Mouse (Mus musculus) liver, embryonic 14.5 days (tissue): ENCODE data around the gene Enox1. TPM values are rescaled to one million over a fixed set of nuclear protein-coding genes. Genes with fewer than 3 reads are reported as not detected.

Experiments
- ATAC-seq: fragments of 200-750 bp; cut with Nextera tagmentation; 2 replicates; pipeline ENCODE4 v1.8.0; 2017; ENCODE audit warnings: moderate number of reproducible peaks, mild to moderate bottlenecking, moderate library complexity; ENCODE audit not compliant: insufficient read depth
- DNase-seq, 3 experiments: peaks; one replicate each; pipeline ENCODE4 v3.0.0-alpha.2; 2012 to 2013; ENCODE audit warnings: low read depth in 3 of 3, low spot score in 3 of 3
- H3K27ac ChIP-seq: fragments of 300-500 bp; sonication (generic); 2 replicates; pipeline ENCODE4 v1.5.1; 2014; ENCODE audit warnings: moderate library complexity, mild to moderate bottlenecking, control low read depth, inconsistent platforms
- H3K27me3 ChIP-seq: fragments of 300-500 bp; sonication (generic); 2 replicates; pipeline ENCODE4 v1.6.1; 2014; ENCODE audit warnings: mild to moderate bottlenecking, low read length, moderate library complexity; ENCODE audit not compliant: control insufficient read depth, insufficient read depth
- H3K36me3 ChIP-seq: fragments of 300-500 bp; sonication (generic); replicated peaks from 2 replicates; pipeline ENCODE4 v1.6.1; 2014; ENCODE audit warnings: low read depth; ENCODE audit not compliant: control insufficient read depth, insufficient read depth
- H3K4me1 ChIP-seq, 2 experiments: fragments of 200-500 bp in 1 of 2; fragments of 300-500 bp in 1 of 2; sonication (generic) in 1 of 2; replicated peaks; 2 replicates each; pipeline ENCODE4 v1.6.1; 2012 to 2014; ENCODE audit warnings: antibody characterized with exemption in 1 of 2, inconsistent platforms in 1 of 2, low read length in 1 of 2; ENCODE audit not compliant: control insufficient read depth in 2 of 2, insufficient read depth in 2 of 2
- H3K4me2 ChIP-seq: fragments of 300-500 bp; sonication (generic); 2 replicates; pipeline ENCODE4 v1.6.1; 2014; ENCODE audit warnings: low read depth, mild to moderate bottlenecking, control low read depth, moderate library complexity
- H3K4me3 ChIP-seq, 2 experiments: fragments of 200-500 bp in 1 of 2; fragments of 300-500 bp in 1 of 2; sonication (generic) in 1 of 2; 2 replicates each; pipeline ENCODE4 v1.5.1; 2012 to 2014; ENCODE audit warnings: low read depth in 2 of 2, low read length in 2 of 2, mild to moderate bottlenecking in 2 of 2, control low read depth in 1 of 2, inconsistent platforms in 1 of 2, moderate library complexity in 1 of 2; ENCODE audit not compliant: insufficient read depth in 1 of 2
- H3K9ac ChIP-seq: fragments of 300-500 bp; sonication (generic); replicated peaks from 2 replicates; pipeline ENCODE4 v1.6.1; 2014; ENCODE audit warnings: mild to moderate bottlenecking, control low read depth, moderate library complexity
- H3K9me3 ChIP-seq: fragments of 300-500 bp; sonication (generic); 2 replicates; pipeline ENCODE4 v1.6.1; 2016; ENCODE audit warnings: low read length, mixed read lengths; ENCODE audit not compliant: control insufficient read depth
- CTCF ChIP-seq: IDR thresholded peaks from 2 replicates; pipeline ENCODE4 v1.5.1; 2016; ENCODE audit warnings: antibody characterized with exemption, low read depth, control low read depth
- EP300 ChIP-seq: IDR thresholded peaks from 2 replicates; pipeline ENCODE4 v1.6.1; 2016; ENCODE audit warnings: antibody characterized with exemption, low read depth
- WGBS: fragments of 180-500 bp; shearing (Covaris S2); extraction: QIAGEN DNeasy Blood & Tissue Kit; methylation state at CpG from one replicate; pipeline ENCODE4 v1.1.7; 2014; ENCODE audit not compliant: insufficient replicate concordance; 5-methylcytosine and 5-hydroxymethylcytosine counted together
- polyA plus RNA-seq, 2 experiments: library from polyadenylated mRNA; depleted of rRNA in 1 of 2; stranded (reverse) in 1 of 2; unstranded in 1 of 2; fragments of >200 nt; fragmentation: Nextera tagmentation in 1 of 2; extraction: Ambion mirVana in 1 of 2; gene quantifications; 2 replicates each; pipeline versions ENCODE4 v1.2.1 to v1.2.3; 2012 to 2014

The Enox1 gene
- polyA plus RNA-seq, 2 experiments, result 0.07 to 0.10 TPM

DNA sequence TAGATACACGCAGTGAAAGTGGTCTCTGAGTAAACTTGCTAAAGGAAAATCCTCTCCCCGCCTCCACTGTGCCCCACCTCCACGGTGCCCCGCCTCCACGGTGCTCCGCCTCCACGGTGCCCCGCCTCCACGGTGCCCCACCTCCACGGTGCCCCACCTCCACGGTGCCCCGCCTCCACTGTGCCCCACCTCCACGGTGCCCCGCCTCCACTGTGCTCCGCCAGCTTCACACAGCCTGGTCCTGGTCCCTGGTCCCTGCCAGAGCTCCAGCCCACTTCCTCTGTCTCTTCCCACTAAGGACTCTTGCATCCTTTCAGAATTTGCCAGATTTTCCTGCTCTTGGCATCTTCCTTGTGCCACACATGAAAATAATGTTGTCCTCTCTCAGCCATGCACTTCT, 326.5 kb downstream of the Enox1 start:
- H3K36me3 ChIP-seq, result no peaks in the 10 kb centered on the region
- no peak overlapping the region for H3K4me3 ChIP-seq
- H3K27me3 ChIP-seq, result no peaks in the 10 kb centered on the region
- DNase-seq, result peak in 1 of 3 experiments; percentile 4
- 25% methylated on average over 15 of the region's 15 CpGs for WGBS
- H3K9me3 ChIP-seq, result no peaks in the 10 kb centered on the region
- no peak overlapping the region for H3K4me2 ChIP-seq
- no peak for ATAC-seq
- no peak overlapping the region for H3K27ac ChIP-seq
- no peak overlapping the region for H3K9ac ChIP-seq
- no peak for TF ChIP-seq CTCF
- no peak for TF ChIP-seq EP300
- H3K4me1 ChIP-seq, result no peaks in the 10 kb centered on the region

DNA sequence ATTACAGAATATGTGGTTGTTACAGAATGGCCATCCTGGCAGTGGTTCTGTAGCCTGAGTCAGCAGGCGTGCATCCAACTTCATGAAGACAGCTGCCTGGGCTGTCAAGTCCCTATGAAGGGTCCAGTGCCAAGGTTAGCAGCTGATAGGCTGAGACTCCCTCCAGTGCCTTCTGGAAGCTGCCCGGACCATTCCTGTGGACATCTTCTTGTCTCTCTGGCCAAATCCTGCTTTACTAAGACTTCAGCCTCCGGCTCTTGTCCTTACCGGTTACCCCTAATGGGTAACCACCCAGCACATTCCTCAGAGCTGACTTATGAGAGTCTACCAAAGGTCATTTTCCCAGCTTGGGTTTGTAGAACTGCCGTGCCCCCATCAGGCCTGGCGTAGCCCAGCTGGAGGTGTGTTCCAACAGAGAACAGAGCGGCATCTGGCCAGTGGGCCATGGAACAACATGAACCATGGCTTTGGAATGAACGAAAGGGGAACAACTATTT, 328.4 kb downstream of the Enox1 start:
- DNase-seq (no peak), ATAC-seq (no peak)
- WGBS, result 76% methylated on average over 8 of the region's 8 CpGs
- H3K9me3 ChIP-seq, result no peaks in the 10 kb centered on the region
- H3K4me1 ChIP-seq, result no peaks in the 10 kb centered on the region
- no peak overlapping the region for H3K4me2 ChIP-seq
- TF ChIP-seq CTCF, result no peak
- TF ChIP-seq EP300, result no peak
- no peak overlapping the region for H3K27ac ChIP-seq
- H3K27me3 ChIP-seq, result no peaks in the 10 kb centered on the region
- no peaks in the 10 kb centered on the region for H3K36me3 ChIP-seq
- H3K9ac ChIP-seq, result no peak overlapping the region
- no peak overlapping the region for H3K4me3 ChIP-seq

DNA sequence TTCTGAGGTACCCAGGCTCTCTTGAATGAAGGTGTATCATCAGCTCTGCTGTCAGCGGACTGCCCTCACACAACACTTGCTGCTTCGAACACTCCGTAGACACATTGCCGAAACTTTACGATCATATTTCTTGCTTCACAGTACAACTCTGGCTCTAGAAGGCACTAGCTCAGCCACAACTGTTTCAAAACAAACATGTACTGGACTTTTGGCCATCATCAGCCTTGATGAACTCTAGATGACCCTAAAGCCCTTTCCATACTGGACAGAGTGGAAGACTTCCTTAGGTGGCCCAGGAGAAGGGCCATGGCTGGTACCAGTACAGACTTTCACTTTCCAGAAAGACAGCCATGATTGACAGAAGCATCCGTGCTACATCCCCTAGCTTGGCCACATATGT, 334.1 kb downstream of the Enox1 start:
- TF ChIP-seq EP300, result no peak
- no peak for TF ChIP-seq CTCF
- 76% methylated on average over 6 of the region's 6 CpGs for WGBS
- Histone ChIP-seq H3K9me3 (no peaks in the 10 kb centered on the region), H3K36me3 (no peaks in the 10 kb centered on the region), H3K4me1 (no peaks in the 10 kb centered on the region; a peak in 1 of 4 replicates), H3K4me3 (no peak overlapping the region), H3K4me2 (no peak overlapping the region), H3K27ac (no peak overlapping the region), H3K9ac (no peak overlapping the region), H3K27me3 (no peaks in the 10 kb centered on the region)
- no peak for ATAC-seq
- DNase-seq, result no peak

DNA sequence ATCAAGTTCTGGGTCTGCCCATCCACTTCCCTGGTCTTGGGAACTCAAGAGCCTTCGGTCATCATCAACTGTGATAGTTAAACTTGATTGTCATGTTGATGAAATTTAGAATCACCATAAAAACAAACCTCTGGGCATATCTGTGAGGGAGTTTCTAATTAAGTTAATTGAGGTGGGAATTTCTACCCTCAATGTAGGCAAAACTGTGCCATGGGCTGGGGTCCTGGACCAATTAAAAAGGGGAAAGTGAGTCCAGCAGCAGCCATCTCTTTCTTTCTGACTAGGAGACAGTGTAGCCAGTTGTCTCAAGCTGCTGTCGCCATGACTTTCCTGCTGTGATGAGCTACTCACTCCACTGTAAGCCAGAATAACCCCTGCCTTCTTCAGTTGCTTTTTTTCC, 335.2 kb downstream of the Enox1 start:
- H3K27me3 ChIP-seq, result no peaks in the 10 kb centered on the region
- H3K4me1 ChIP-seq, result no peaks in the 10 kb centered on the region; a peak in 1 of 4 replicates
- no peak for TF ChIP-seq EP300
- no peak for TF ChIP-seq CTCF
- H3K27ac ChIP-seq, result no peak overlapping the region
- no peak overlapping the region for H3K9ac ChIP-seq
- WGBS, result 47% methylated on average over 2 of the region's 2 CpGs
- H3K36me3 ChIP-seq, result no peaks in the 10 kb centered on the region
- no peak overlapping the region for H3K4me3 ChIP-seq
- H3K9me3 ChIP-seq, result no peaks in the 10 kb centered on the region
- DNase-seq (no peak), ATAC-seq (no peak)
- no peak overlapping the region for H3K4me2 ChIP-seq

DNA sequence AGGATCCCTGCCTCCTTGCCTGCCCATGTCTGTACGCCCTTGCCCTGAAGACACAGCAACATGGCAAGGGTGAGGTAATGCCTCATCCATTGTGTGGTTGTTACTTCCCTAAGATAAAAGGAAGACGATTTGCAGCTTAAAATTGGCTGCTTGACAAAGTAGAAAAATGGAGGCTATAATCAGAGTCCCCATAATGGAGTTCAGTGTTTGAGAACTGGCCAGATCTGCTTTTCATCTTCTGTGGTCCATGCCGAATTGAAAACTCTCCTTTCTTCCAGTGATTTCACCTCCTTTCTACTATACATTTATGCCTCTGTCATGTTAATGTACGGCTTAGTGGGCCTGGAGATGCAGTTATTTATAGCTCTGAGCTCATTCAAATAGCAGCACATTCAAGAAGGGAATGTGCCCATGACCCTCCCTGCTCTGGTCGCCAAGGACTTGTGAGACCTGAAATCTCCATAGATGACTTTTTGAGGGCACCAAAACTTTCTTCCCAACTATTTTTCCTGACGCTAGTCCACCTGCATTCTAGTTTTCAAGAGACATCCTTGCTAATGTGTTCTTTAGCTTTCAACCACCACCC, 343.5 kb downstream of the Enox1 start:
- Histone ChIP-seq H3K4me3 (no peak overlapping the region), H3K36me3 (no peaks in the 10 kb centered on the region), H3K4me2 (no peak overlapping the region), H3K9ac (no peak overlapping the region), H3K4me1 (no peaks in the 10 kb centered on the region), H3K27me3 (no peaks in the 10 kb centered on the region), H3K27ac (no peak overlapping the region), H3K9me3 (no peaks in the 10 kb centered on the region)
- DNase-seq, result no peak
- 47% methylated on average over 6 of the region's 6 CpGs for WGBS
- no peak for ATAC-seq
- no peak for TF ChIP-seq CTCF
- TF ChIP-seq EP300, result no peak
